Mouse (Mus musculus) spleen, adult 18-20 months (tissue): ENCODE measurements around the gene Zdhhc11.
A peak's percentile ranks its signal among the peaks of the same experiment; 100 is the strongest.
"Not testable (repeated sequence)": the region's sequence is repeated elsewhere in the genome, so short reads cannot be mapped to it uniquely, and the experiment has no call there.

Source experiments
- DNase-seq, 2 experiments: peaks; one replicate each; pipeline ENCODE4 v3.0.0; 2022; ENCODE audit warnings: mixed read lengths in 2 of 2

Zdhhc11 gene

DNA sequence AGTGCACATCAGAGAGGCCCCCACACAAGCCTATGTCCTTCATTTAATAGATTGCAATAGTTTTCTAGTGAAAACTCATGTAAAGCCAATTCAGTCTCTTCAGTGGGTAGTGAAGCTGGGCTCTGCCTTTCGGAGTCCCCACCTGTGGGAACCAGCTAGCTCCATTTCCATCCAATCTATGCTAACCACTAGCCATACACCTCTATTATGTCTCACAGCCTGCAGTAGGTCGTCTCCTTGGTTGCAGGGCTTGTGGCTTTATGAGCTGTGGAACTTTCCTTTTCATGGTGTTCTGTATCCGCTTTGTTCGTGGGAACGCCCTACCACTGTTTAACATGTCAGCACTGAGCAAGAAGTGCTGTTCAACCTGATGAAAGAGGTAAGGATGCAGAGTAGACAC lies at the start of gene Zdhhc11:
Zdhhc11 (plus strand) TSS at position 301 of the 400 bp plus-strand sequence.
- DNase-seq, result no peak

- no peak for DNase-seq
These were observed 31.4 kb upstream of the Zdhhc11 start for GRCm38 (mm10) chr13:73932201-73932600.

- DNase-seq, result no peak
These were observed 26.7 kb upstream of the Zdhhc11 start for GRCm38 (mm10) chr13:73936938-73937320.

- DNase-seq, result peak; percentile 87 to 93
These were observed 26.1 kb upstream of the Zdhhc11 start, which contains the start of the genes Trip13 and Brd9 for GRCm38 (mm10) chr13:73937321-73938176. Gene Trip13 (minus strand): TSS chr13:73937784. Gene Brd9 (plus strand): TSS chr13:73937811.

GRCm38 (mm10) chr13:73938177-73938560 lies 25.5 kb upstream of the Zdhhc11 start:
- DNase-seq, result no peak

DNA sequence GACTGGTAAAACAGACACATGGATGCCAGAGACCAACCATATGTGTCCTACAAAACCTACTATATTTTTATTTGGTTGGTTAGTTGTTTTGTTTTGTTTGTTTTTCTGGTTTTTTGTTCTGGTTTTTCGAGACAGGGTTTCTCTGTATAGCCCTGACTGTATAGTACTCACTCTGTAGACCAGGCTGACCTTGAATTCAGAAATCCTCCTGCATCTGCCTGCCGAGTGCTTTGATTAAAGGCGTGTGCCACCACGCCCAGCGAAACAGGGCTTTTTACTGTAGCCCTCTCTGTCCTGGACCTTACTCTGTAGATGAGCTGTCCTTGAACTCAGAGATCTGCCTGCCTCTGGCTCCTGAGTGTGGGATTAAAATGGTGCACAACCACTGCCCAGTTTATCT lies 24.6 kb upstream of the Zdhhc11 start:
- no peak for DNase-seq

GRCm38 (mm10) chr13:73944606-73945005 lies 19.0 kb upstream of the Zdhhc11 start:
- no peak for DNase-seq

GRCm38 (mm10) chr13:73953551-73954130 lies 10.0 kb upstream of the Zdhhc11 start:
- DNase-seq, result no peak

DNA sequence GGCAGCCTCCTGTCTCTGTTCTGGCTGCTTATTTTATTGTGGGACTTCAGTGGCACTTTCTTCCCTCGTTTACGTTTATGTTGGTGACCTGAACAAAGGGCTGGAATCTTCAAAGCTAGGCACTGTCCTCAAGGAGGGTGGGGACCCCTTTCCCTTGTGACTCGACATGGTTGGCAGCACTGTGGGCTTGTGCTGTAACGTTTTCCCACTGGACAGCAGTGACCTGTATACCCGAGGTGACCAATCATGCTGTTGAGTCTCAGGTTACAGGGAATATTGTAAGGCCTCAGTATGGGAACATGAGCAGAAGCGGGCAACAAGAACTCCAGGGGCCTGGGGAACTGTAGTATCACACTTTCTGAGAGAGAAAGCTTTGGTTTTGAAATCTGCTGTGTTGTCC lies 9.0 kb upstream of the Zdhhc11 start:
- no peak for DNase-seq

GRCm38 (mm10) chr13:73955531-73955930 lies 8.1 kb upstream of the Zdhhc11 start:
- no peak for DNase-seq

DNA sequence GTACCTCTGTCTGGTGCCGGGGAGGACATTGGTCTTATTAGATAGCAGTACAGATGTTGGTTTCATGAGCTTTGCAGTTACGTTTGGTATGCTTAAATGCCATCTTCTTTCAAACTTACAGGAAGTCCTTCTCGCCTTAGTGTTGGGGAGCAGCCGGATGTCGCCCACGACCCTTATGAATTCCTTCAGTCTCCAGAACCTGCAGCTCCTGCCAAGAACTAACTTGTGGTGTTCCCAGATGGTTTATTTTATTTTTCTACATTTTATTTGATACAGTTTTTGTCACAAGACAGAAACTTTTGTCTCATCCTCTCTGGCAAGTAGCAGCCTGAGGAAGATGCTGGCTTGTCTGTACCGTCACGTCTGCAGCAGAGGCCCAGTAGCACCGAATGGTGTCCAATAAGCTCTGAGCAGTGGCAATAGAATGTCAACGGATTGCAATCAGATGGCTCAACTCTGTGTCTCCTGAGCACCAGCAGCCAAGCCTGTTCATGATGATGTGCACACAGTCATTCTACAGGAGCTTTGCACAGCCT lies 3.5 kb upstream of the Zdhhc11 start:
- DNase-seq, result no peak

GRCm38 (mm10) chr13:73961177-73961576 lies 2.5 kb upstream of the Zdhhc11 start:
- DNase-seq, result no peak

DNA sequence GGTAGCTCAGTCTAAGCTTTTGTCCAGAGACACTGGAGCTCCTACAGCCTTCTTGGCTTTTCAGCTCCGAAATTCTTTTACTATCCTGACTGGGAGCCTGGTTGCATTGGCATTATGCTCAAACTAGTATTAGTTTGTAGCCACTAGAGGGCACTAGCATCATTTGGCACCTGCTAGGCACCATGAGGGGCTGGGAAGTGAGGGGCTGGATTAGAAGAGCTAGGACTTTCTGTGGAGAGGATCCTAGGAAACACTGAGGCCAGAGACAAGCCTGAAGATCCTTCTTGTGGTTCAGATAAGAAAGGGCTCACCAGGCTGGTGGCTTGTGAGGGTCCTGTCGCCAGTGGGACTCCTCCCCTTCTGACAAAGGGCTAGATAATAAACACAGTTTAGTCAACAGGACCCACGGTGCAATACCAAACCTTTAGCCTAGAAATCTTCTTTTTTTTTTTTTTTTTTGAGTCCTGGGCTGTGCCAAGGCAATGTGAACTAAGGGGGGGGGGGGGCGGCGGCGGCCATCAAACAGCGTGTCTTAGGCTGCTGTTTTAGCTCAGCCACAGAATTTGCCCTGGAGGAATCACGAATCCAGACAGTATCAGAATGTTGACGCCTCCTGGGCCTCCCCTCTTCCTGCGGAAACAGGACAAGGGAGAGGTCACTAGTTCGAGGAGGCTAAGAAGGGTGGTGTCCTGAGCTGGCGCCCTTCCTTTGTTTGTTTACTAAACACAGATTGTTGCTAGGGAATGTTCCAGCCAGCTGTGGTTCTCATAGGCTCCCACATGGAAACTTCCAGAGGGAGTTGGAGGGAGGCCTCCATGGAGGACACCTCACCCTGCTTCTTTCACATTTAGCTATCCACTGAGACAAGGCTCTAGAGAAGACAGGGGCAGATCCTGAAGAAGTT lies 7.1 kb downstream of the Zdhhc11 start:
- DNase-seq, result peak in 1 of 2 experiments; percentile 15

DNA sequence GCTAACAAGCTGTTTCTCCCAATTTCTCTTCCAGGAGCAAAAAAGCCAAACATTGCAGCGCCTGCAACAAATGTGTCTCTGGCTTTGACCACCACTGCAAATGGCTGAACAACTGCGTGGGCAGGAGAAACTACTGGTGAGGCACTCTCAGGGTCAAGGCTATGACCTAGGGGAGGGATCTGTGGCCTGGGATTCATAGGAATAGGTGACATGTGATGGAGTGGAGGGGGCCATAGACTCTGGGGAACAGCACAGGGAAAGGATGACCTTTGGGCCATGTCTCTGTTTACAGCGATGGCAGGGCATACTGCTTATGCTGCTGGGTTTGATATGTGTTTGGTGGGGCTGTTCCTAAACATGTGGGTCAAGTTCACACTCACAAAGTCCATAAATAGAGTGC lies 10.9 kb downstream of the Zdhhc11 start:
- DNase-seq, result no peak

DNA sequence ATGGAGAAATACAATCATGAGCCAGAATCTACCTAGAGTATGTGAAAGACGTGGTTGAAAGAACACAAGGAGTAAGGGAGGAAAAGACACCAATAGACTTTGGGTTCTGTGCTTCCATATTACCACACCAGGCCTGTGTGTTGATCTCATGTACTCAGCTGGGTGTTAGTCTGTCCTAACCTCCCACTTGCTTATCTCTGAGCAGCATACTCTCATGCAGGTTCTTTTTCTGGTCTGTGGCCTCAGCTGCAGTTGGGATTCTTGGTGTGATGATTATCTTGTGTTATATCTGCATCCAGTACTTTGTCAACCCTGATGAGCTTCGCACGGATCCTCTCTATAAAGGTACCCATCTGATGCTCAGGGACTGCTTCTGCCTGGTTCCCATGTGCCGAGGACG lies 13.3 kb downstream of the Zdhhc11 start:
- no peak for DNase-seq

DNA sequence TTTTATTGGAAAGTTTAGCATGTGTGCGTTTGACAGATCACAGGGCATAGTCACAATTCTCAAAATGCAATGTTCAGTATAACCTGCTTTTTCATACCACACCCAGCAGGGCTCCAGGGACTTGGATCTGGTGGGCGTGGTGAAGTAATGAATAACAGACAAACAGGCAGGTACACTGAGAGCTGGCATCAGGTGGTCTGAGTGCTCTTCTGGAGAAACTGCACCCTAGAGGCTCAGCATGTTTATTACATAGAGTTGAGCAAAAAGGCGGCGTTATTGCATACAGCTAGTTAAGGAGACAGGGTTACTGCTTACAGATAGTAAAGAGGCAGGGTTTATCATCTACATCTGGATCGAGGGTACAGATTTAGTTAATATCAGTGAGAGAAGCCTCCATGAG lies 26.7 kb downstream of the Zdhhc11 start:
- DNase-seq, result no peak

DNA sequence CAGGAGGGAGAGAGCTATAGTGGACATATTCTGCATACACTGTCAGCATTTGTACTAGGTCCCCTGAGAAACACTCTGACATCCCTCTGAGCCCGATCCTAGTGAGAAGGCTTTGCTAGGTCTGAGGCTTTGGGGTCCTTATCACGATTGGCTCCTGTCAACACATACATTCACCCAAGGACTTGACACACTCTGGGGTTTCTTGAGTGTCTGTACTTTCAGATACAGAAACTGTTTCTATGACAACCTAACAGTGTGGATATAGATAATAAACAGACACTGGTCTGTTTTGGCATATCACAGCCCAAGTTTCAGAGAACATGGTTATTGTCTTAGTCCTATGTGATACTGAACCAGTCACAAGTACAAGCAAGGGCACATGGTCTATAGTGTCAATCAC lies 27.1 kb downstream of the Zdhhc11 start:
- DNase-seq, result no peak

DNA sequence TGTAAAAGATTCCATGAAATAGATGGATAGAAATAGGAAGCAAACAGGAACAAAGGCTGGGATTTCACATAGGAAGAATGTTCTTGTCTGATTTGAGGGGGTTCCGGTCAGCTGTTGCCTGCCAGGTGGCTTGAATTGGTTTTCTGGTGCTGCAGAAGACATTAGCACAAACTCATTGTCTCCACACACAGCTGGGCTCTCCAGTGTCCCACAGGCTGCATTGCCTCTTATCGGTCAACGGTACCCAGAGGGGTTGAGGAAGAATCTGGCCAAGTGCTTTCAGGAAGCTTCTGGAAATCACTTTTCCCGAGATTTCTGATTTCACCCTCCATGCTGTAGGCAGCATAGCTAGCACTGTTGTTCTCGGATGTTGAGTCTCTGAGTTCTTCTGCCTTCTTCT lies 27.6 kb downstream of the Zdhhc11 start:
- DNase-seq, result no peak

DNA sequence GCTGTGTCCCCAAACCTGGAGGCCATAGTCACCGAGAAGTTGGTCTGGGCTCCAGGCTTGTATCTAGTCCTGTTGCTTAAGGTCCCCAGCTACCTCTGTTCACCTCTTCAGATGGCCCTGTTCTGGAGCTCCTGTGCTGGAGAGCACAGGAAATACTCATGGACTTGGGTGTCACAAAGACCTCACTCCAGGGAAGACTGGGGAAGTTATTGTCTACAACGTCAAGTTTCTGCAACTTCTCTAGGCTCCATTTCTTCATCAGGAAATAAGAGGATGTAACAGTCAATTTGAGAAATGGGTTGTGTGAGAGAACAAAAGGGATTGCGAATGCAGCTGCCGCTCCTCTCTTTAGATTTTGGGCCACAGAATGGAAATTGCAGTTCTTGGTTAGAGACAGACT lies 32.8 kb downstream of the Zdhhc11 start:
- no peak for DNase-seq

GRCm38 (mm10) chr13:74000519-74000918 lies 36.9 kb downstream of the Zdhhc11 start:
- no peak for DNase-seq

DNA sequence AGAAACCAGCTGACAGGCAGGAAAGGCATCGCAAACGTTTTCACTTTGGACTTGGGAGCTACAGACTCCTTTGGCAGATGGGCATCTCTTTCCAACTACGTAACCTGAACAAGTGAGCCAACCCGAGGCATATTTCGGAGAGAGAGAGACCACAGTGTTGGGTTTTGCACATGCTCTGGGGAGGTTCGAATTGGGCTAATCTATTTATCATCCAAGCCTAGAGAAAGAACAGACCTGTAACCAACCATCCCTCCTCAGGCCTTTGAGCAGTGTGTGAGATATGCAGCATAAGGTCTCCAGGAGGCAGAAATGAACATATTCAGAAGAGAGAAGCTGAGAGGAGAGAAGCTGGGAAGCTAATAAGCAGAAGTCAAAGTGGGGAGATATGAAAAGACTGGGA lies 37.3 kb downstream of the Zdhhc11 start:
- DNase-seq, result no peak

GRCm38 (mm10) chr13:74001492-74001891 lies 37.8 kb downstream of the Zdhhc11 start:
- DNase-seq, result no peak

DNA sequence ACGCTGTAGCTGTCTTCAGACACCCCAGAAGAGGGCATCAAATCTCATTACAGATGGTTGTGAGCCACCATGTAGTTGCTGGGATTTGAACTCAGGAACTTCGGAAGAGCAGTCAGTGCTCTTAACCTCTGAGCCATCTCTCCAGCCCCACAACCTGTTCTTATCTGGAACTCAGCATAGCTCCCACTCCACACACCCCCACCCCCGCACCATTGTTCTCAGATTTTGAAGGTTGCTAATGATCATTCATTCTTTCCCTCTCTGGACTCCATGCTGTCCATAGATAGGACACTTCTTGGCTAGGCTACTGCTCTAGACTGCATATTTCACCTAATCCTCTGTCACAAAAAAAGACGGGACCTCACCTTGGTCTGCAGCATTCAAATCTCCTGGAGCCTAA lies 43.2 kb downstream of the Zdhhc11 start:
- DNase-seq, result not testable (repeated sequence)
